Mouse (Mus musculus): Measurements from ENCODE around the gene Pidd1. TPM values are rescaled to one million over a fixed set of nuclear protein-coding genes. Genes with fewer than 3 reads are reported as not detected.

The Pidd1 gene
- total and polyA plus RNA-seq, 3 experiments, result 5.8 to 24.9 (median 7.8) TPM

DNA sequence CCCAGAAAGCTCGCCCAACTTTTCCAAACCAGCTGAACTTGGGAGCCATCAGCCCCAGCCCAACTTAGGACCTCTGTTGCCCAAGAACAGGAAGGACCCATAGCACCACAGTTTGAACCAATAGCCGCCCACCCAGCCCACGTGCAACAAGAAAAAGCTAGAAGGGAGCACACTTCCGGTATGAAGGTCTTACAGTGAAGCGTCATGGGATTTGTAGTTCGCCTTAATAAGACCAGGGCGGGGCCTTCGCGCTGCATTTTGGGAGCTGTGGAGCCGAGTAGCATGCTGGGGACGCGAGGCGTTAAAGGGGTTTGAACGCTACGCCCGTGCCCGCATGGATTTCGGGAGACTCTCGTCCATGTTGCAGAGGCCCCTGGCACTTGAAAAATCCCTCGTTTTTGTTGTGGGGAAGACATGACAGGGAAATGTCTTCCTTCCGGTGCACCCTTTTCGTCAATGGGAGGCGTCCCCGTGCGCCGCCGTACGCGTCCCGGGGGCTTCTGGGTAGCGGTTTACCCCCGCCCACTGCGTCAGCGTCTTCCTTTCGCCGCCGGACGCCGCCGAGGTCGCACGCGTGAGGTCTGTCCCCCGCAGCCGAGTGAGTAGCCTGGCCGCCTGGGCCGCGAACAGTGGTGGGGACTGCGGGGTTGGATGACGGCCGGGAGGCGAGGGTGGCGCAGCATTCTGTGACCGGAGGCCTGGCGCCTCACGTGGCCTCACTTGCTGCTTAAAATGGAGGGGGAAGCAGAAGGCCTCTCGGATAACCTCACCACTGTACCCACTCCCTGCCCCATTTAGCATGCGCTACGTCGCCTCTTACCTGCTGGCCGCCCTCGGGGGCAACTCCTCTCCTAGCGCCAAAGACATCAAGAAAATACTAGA, 3.5 kb upstream of the Pidd1 start, which contains the start of gene Rplp2:
TSS of gene Rplp2 (plus strand) at position 261 of the 882 bp plus-strand sequence.
- Histone ChIP-seq H3K4me2 (ENCODE audit: insufficient read depth, low read depth, poor library complexity, severe bottlenecking) (peak within 1 kb of the TSS; percentile 74), H3K4me1 (ENCODE audit: control insufficient read depth in 1 of 2, insufficient read depth in 2 of 2) (peaks cover 3 to 46% of the 10 kb centered on the region in 2 experiments; a peak in 3 of 4 replicates), H3K27ac (ENCODE audit: insufficient read depth, low read depth) (peak within 1 kb of the TSS; percentile 63), H3K9ac (ENCODE audit: insufficient read depth, low read depth) (peak within 1 kb of the TSS; percentile 95), H3K79me2 (replicated peaks; ENCODE audit: control insufficient read depth, extremely low read depth, insufficient read depth, poor library complexity, severe bottlenecking) (peaks cover 26% of the 10 kb centered on the region), H3K4me3 (replicated peaks in 1 of 3; ENCODE audit: low read depth in 2 of 3, low read length in 2 of 3, poor library complexity in 1 of 3) (peak within 1 kb of the TSS; percentile 71 to 97 (median 97)), H3K27me3 (replicated peaks) (no peaks in the 10 kb centered on the region), H3K9me3 (replicated peaks; ENCODE audit: low read length) (no peaks in the 10 kb centered on the region), H3K36me3 (replicated peaks in 1 of 2; ENCODE audit: control insufficient read depth in 1 of 2, insufficient read depth in 1 of 2, low read length in 1 of 2) (peaks cover 33 to 44% of the 10 kb centered on the region in 2 experiments)
- TF ChIP-seq JUND (conservative IDR thresholded peaks at IDR 0.05; ENCODE audit: low read depth, low read length) (no peak), RAD21 (IDR thresholded peaks at IDR 0.05; ENCODE audit: low read depth, low read length) (no peak), CHD1 (IDR thresholded peaks at IDR 0.05; ENCODE audit: low read depth, low read length) (no peak), NELFE (IDR thresholded peaks at IDR 0.05; ENCODE audit: low read depth, low read length) (peak; percentile 98), TBP (conservative IDR thresholded peaks at IDR 0.05; ENCODE audit: low read depth, low read length) (peak; percentile 65), MYC (IDR thresholded peaks at IDR 0.05; ENCODE audit: low read depth, low read length) (peak; percentile 99), TCF12 (IDR thresholded peaks at IDR 0.05; ENCODE audit: low read depth, low read length) (peak; percentile 90), MEF2A (IDR thresholded peaks at IDR 0.05; ENCODE audit: borderline replicate concordance, low read depth, low read length) (no peak), ZNF384 (IDR thresholded peaks at IDR 0.05; ENCODE audit: low read depth, low read length) (peak; percentile 68), CTCF (conservative IDR thresholded peaks at IDR 0.05 in 1 of 2, IDR thresholded peaks at IDR 0.05 in 1 of 2; ENCODE audit: low read depth in 2 of 2, low read length in 2 of 2) (no peak), NRF1 (IDR thresholded peaks at IDR 0.05; ENCODE audit: low read depth, low read length) (peak; percentile 61), RCOR1 (conservative IDR thresholded peaks at IDR 0.05; ENCODE audit: low read depth, low read length) (no peak), USF2 (conservative IDR thresholded peaks at IDR 0.05; ENCODE audit: low read depth, low read length) (0 out of 2 replicates have a peak, but pooled peaks have one; percentile 15), USF1 (IDR thresholded peaks at IDR 0.05; ENCODE audit: low read depth, low read length) (peak; percentile 68), HCFC1 (IDR thresholded peaks at IDR 0.05; ENCODE audit: low read depth, low read length) (peak; percentile 95), MAX (IDR thresholded peaks at IDR 0.05; ENCODE audit: low read length) (peak; percentile 97), JUN (IDR thresholded peaks at IDR 0.05; ENCODE audit: insufficient read depth, low read depth, low read length) (no peak), CHD2 (IDR thresholded peaks at IDR 0.05; ENCODE audit: low read length) (no peak), ZKSCAN1 (IDR thresholded peaks at IDR 0.05; ENCODE audit: borderline replicate concordance, low read depth, low read length) (no peak), POLR2AphosphoS2 (IDR thresholded peaks at IDR 0.05; ENCODE audit: low read depth, low read length) (0 out of 2 replicates have a peak, but pooled peaks have one; percentile 77), E2F4 (IDR thresholded peaks at IDR 0.05; ENCODE audit: insufficient replicate concordance, low read depth, low read length) (no peak), MAFK (IDR thresholded peaks at IDR 0.05; ENCODE audit: insufficient replicate concordance, low read length) (no peak), POLR2A (IDR thresholded peaks at IDR 0.05; ENCODE audit: low read depth, low read length) (peak; percentile 93), IRF4 (IDR thresholded peaks at IDR 0.05; ENCODE audit: low read depth, low read length) (no peak), SIN3A (IDR thresholded peaks at IDR 0.05; ENCODE audit: low read length) (peak; percentile 93), GABPA (IDR thresholded peaks at IDR 0.05; ENCODE audit: insufficient replicate concordance, low read depth, low read length) (no peak; the same call in 1 of the 2 replicates), ELF1 (IDR thresholded peaks at IDR 0.05; ENCODE audit: low read depth, low read length) (peak; percentile 94), SMC3 (IDR thresholded peaks at IDR 0.05; ENCODE audit: low read depth, low read length) (no peak), UBTF (IDR thresholded peaks at IDR 0.05; ENCODE audit: low read depth, low read length) (no peak), MAZ (IDR thresholded peaks at IDR 0.05; ENCODE audit: low read depth, low read length) (0 out of 2 replicates have a peak, but pooled peaks have one; percentile 20), ZC3H11A (IDR thresholded peaks at IDR 0.05; ENCODE audit: low read depth, low read length) (no peak), PAX5 (IDR thresholded peaks at IDR 0.05; ENCODE audit: low read length) (no peak), ZMIZ1 (IDR thresholded peaks at IDR 0.05; ENCODE audit: low read depth, low read length) (peak; percentile 52), MXI1 (IDR thresholded peaks at IDR 0.05; ENCODE audit: low read depth, low read length) (peak; percentile 99), ETS1 (conservative IDR thresholded peaks at IDR 0.05; ENCODE audit: low read depth, low read length) (no peak), EP300 (IDR thresholded peaks at IDR 0.05; ENCODE audit: low read length) (no peak), KAT2A (IDR thresholded peaks at IDR 0.05; ENCODE audit: insufficient replicate concordance, low read length) (peak; percentile 83; the same call in 1 of the 2 replicates), BHLHE40 (IDR thresholded peaks at IDR 0.05; ENCODE audit: low read depth, low read length) (peak; percentile 73)
- dilution Hi-C loops (cut with MboI; ENCODE audit: extremely low pct_ligation_motif_present, extremely low pct_unique_long_range_greater_than_20kb, low sequenced_read_pairs) (no loop called here), in situ Hi-C loops (cut with MboI; ENCODE audit: low pct_ligation_motif_present, low pct_unique_long_range_greater_than_20kb, low sequenced_read_pairs) (no loop called here)
- DNase-seq (ENCODE audit: extremely low read depth), result peak; percentile 97

Data from CH12.LX (cell line).